Mouse (Mus musculus): ENCODE data around the gene Wap. TPM values are rescaled to one million over a fixed set of nuclear protein-coding genes. Genes with fewer than 3 reads are reported as not detected.

The Wap gene
- polyA plus RNA-seq, 1 experiment from 2014 or later = not detected

DNA sequence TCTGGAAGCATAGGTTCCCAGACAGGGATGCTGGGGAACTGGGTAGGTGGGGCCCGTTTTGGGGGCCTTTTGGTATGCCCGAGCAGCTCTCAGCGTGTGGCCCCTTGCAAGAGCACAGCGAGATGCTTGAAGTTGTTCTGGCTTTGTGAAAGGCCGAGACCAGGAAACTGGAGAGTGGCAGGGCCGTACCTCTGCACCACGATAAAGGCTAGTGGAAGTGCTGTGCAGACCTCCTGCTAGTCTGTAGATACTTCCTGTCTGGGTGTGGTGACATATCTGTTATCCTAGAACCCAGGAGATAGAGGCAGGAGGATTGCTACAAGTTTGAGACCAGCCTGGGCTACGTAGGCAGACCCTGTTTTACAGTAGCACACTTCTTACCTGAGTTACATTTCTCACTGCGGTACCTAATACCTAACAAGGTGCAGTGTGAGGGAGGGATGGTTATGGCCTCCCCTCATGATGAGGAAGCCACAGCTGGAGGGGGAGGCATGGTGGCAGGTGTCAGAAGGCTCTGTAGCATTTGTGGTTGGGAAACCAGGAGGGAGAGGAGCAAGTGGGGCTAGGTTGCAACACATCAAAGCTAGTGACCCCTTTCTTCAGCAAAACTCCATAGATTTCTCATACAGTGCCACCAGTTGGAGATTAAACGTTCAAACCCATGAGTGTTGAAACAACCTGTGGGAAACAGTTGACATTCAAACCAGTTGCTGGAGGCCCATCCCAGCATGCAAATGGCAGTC lies 47.3 kb downstream of the Wap start:
- H3K9ac ChIP-seq = no peak overlapping the region
- H3K27me3 ChIP-seq = no peaks in the 10 kb centered on the region
- no peak overlapping the region for H3K4me2 ChIP-seq
- no peaks in the 10 kb centered on the region for H3K4me1 ChIP-seq (replicated peaks)
- H3K9me3 ChIP-seq = no peaks in the 10 kb centered on the region
- no peak for ATAC-seq (ENCODE audit: low read depth)
- H3K27ac ChIP-seq (replicated peaks) = no peak overlapping the region
- no peak overlapping the region for H3K4me3 ChIP-seq
- H3K36me3 ChIP-seq = peaks cover 94% of the 10 kb centered on the region
- WGBS = 82% methylated on average over 10 of the region's 10 CpGs

DNA sequence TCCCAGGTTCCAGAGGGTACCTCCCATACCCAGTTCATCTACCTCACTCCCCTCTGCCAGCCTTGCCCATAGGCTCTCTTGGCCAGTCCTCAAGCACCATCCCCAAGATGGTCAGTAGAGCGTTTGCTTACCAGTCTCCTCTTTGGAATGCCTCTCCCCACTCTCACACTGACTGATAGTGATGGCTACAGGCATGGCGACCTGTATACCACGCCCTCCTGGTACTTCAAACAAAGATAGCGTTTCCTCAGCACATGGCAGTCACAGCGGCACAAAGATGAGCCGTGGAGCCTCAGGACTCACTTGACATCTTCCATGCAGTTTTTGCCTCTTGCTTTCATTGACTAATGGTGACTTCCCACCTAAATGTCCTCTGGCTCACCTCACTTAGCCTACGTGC lies 48.6 kb downstream of the Wap start:
- H3K4me1 ChIP-seq (replicated peaks) = no peaks in the 10 kb centered on the region
- no peaks in the 10 kb centered on the region for H3K27me3 ChIP-seq
- peaks cover 94% of the 10 kb centered on the region for H3K36me3 ChIP-seq
- no peak overlapping the region for H3K9ac ChIP-seq
- H3K4me2 ChIP-seq = no peak overlapping the region
- no peak for ATAC-seq (ENCODE audit: low read depth)
- H3K4me3 ChIP-seq = no peak overlapping the region
- no peaks in the 10 kb centered on the region for H3K9me3 ChIP-seq
- 92% methylated on average over 7 of the region's 7 CpGs for WGBS
- no peak overlapping the region for H3K27ac ChIP-seq (replicated peaks)

DNA sequence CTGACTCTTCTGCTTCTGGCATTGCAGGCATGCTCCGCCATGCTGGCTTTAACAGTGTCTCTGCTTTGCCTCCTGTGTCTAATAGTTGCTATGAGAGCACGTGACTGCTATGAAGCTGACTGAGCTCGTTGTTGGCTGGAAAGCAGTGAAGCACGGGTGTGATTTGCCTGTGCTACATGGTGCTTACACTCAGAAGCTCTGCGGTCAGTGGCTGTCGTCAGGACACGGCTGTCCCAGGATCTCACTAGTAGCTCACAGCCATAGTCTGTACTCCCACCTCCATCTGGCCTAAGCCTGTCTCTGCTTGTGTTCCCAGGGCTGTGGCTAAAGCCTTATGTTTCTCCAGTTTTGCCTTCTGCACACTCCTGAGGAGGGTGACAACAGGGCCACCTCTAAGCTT lies 50.1 kb downstream of the Wap start:
- Histone ChIP-seq H3K9ac (no peak overlapping the region), H3K4me3 (no peak overlapping the region), H3K36me3 (peaks cover 84% of the 10 kb centered on the region), H3K4me2 (no peak overlapping the region), H3K27me3 (no peaks in the 10 kb centered on the region), H3K9me3 (no peaks in the 10 kb centered on the region), H3K27ac (replicated peaks) (no peak overlapping the region), H3K4me1 (replicated peaks) (no peaks in the 10 kb centered on the region)
- ATAC-seq (ENCODE audit: low read depth) = no peak
- WGBS = 91% methylated on average over 7 of the region's 7 CpGs

DNA sequence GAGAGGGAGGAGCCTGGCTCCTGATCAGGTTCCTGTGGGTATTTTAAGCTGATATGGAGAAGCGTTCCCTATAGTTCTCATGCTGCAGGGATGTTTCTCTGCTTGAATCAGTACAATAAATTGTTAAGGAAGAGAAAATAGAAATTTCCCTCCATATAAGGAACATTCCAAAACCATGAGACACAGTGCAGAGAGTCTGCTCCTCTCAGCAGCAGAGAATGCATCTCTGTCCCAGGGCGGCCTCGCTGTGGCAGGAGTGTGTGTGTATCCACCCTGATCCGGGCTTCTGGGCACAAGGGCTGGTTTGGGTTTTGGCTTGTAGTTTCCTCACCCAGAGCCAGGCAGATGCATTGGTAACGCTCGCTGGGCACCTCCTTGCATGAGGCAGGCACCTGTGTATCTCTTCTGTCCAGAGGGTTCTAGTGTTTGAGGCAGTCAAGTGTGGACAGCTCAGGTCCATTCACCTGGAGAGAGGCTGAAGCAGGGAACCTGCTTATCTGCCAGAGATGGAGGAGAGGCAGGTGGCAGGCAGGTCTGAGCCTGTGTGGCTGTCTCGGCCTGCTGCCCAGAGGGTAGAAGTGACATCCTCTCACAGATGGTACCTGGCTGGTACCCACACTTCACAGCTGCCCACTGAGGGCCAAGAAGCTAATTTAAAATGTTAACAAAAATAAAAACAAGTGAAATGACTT lies 51.0 kb downstream of the Wap start:
- Histone ChIP-seq H3K4me2 (no peak overlapping the region), H3K36me3 (peaks cover 79% of the 10 kb centered on the region), H3K4me3 (no peak overlapping the region), H3K27ac (replicated peaks) (no peak overlapping the region), H3K27me3 (no peaks in the 10 kb centered on the region), H3K9me3 (no peaks in the 10 kb centered on the region), H3K4me1 (replicated peaks) (no peaks in the 10 kb centered on the region), H3K9ac (no peak overlapping the region)
- WGBS = 97% methylated on average over 7 of the region's 7 CpGs
- no peak for ATAC-seq (ENCODE audit: low read depth)

DNA sequence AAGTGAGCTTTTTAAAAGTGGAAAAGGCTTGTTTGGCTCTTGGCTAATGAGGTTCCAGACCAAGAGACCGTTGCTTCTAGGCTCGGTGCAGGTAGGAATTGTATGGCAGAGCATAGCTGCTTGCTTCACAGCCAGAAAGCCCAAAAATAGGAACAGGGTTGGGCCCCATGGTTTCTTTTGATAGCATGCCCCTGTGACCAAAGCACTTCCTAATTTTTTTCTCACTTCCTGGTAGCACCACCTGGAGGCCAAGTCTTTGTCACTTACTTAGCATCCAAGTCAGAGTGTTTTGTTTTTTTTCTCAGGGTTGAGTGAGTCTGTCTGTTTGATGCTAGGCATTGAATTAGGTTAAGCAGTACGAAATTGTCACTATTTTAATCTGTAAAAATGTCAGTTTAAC lies 51.8 kb downstream of the Wap start:
- Histone ChIP-seq H3K4me3 (no peak overlapping the region), H3K27me3 (no peaks in the 10 kb centered on the region), H3K27ac (replicated peaks) (no peak overlapping the region), H3K9ac (no peak overlapping the region), H3K9me3 (no peaks in the 10 kb centered on the region), H3K4me1 (replicated peaks) (no peaks in the 10 kb centered on the region), H3K36me3 (peaks cover 71% of the 10 kb centered on the region), H3K4me2 (no peak overlapping the region)
- no peak for ATAC-seq (ENCODE audit: low read depth)
- WGBS = 87% methylated on average over 3 of the region's 3 CpGs

DNA sequence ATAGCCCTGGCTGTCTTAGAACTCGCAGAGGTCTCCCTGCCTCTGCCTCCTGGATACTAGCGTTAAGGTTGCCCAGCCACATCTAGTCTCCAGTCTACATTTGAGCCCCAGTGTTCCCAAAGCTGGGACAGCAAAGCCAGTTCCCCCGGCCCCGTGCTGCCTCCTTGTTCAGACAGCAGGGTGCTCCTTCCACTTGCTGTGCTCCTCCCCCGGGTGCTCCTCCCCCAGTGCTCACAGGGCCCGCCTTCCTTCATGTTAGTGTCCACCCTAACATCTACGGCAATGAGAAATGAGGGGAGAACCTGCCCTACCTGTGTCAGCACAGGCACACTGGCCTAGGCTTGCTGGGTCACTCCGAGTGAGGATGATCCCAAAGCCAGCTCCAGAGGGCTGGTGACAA lies 52.7 kb downstream of the Wap start:
- Histone ChIP-seq H3K4me2 (no peak overlapping the region), H3K4me3 (no peak overlapping the region), H3K27ac (replicated peaks) (no peak overlapping the region), H3K9ac (no peak overlapping the region), H3K36me3 (peaks cover 62% of the 10 kb centered on the region), H3K27me3 (no peaks in the 10 kb centered on the region), H3K9me3 (no peaks in the 10 kb centered on the region), H3K4me1 (replicated peaks) (no peaks in the 10 kb centered on the region)
- no peak for ATAC-seq (ENCODE audit: low read depth)
- 88% methylated on average over 8 of the region's 8 CpGs for WGBS

Other genes starting within 250 kb of the Wap start
- gene Zmiz2, start 249.6 kb downstream of the Wap start, polyA plus RNA-seq (2015; fragmentation: Nextera tagmentation; extraction: Ambion mirVana) = 21.1 and 25.8 TPM in 2 replicates
- gene Ppia, start 223.2 kb downstream of the Wap start, polyA plus RNA-seq (2015; fragmentation: Nextera tagmentation; extraction: Ambion mirVana) = 4,471 and 4,554 TPM in 2 replicates
- 342 and 380 TPM in 2 replicates for gene H2afv, start 194.2 kb downstream of the Wap start, polyA plus RNA-seq (2015; fragmentation: Nextera tagmentation; extraction: Ambion mirVana)
- gene Purb, start 162.7 kb downstream of the Wap start, polyA plus RNA-seq (2015; fragmentation: Nextera tagmentation; extraction: Ambion mirVana) = 12.5 and 14.1 TPM in 2 replicates
- gene Myo1g, start 117.7 kb downstream of the Wap start, polyA plus RNA-seq (2015; fragmentation: Nextera tagmentation; extraction: Ambion mirVana) = 0.52 TPM in 2 replicates
- gene Ccm2, start 91.8 kb downstream of the Wap start, polyA plus RNA-seq (2015; fragmentation: Nextera tagmentation; extraction: Ambion mirVana) = 95.1 and 99.8 TPM in 2 replicates
- gene Nacad, start 32.6 kb downstream of the Wap start, polyA plus RNA-seq (2015; fragmentation: Nextera tagmentation; extraction: Ambion mirVana) = 103 and 110 TPM in 2 replicates
- gene Tbrg4, start 12.6 kb downstream of the Wap start, polyA plus RNA-seq (2015; fragmentation: Nextera tagmentation; extraction: Ambion mirVana) = 29.9 and 31.7 TPM in 2 replicates
- 23.8 and 25.7 TPM in 2 replicates for gene Ramp3, start 19.9 kb upstream of the Wap start, polyA plus RNA-seq (2015; fragmentation: Nextera tagmentation; extraction: Ambion mirVana)
- gene Gm11983, start 199.0 kb upstream of the Wap start, polyA plus RNA-seq (2015; fragmentation: Nextera tagmentation; extraction: Ambion mirVana) = not detected in 2 replicates